Mouse (Mus musculus) kidney, embryonic 16.5 days (tissue): ENCODE results near the gene Gm14288. TPM values are rescaled to one million over a fixed set of nuclear protein-coding genes. Genes with fewer than 3 reads are reported as not detected.
"Not testable (repeated sequence)": the region's sequence is repeated elsewhere in the genome, so short reads cannot be mapped to it uniquely, and the experiment has no call there.

Source experiments
- ATAC-seq: fragments of 200-750 bp; cut with Nextera tagmentation; 2 replicates; pipeline ENCODE4 v1.8.0; 2017; ENCODE audit warnings: moderate TSS enrichment; ENCODE audit not compliant: low FRiP score, low TSS enrichment
- H3K27ac ChIP-seq: fragments of 300-500 bp; sonication (generic); 2 replicates; pipeline ENCODE4 v1.5.1; 2014; ENCODE audit warnings: low read length
- H3K27me3 ChIP-seq: fragments of 300-500 bp; sonication (generic); 2 replicates; pipeline ENCODE4 v1.6.1; 2014; ENCODE audit warnings: low read length, control low read depth, mixed read lengths; ENCODE audit not compliant: insufficient read depth
- H3K36me3 ChIP-seq: fragments of 300-500 bp; sonication (generic); 2 replicates; pipeline ENCODE4 v1.6.1; 2014; ENCODE audit warnings: low read length, control low read depth, mixed read lengths; ENCODE audit not compliant: insufficient read depth
- H3K4me1 ChIP-seq: fragments of 300-500 bp; sonication (generic); 2 replicates; pipeline ENCODE4 v1.6.1; 2014; ENCODE audit warnings: low read length, control low read depth, mixed read lengths; ENCODE audit not compliant: insufficient read depth
- H3K4me2 ChIP-seq: fragments of 300-500 bp; sonication (generic); replicated peaks from 2 replicates; pipeline ENCODE4 v1.6.1; 2014; ENCODE audit warnings: low read depth, low read length
- H3K4me3 ChIP-seq: fragments of 300-500 bp; sonication (generic); 2 replicates; pipeline ENCODE4 v1.5.1; 2014; ENCODE audit warnings: mild to moderate bottlenecking, low read length
- H3K9ac ChIP-seq: fragments of 300-500 bp; sonication (generic); replicated peaks from 2 replicates; pipeline ENCODE4 v1.6.1; 2014; ENCODE audit warnings: low read length
- H3K9me3 ChIP-seq: fragments of 300-500 bp; sonication (generic); 2 replicates; pipeline ENCODE4 v1.6.1; 2016; ENCODE audit warnings: low read length, control low read depth
- WGBS: fragments of 180-500 bp; shearing (Covaris S2); extraction: QIAGEN DNeasy Blood & Tissue Kit; methylation state at CpG from one replicate; pipeline ENCODE4 v1.1.7; 2014; 5-methylcytosine and 5-hydroxymethylcytosine counted together
- polyA plus RNA-seq: library from polyadenylated mRNA; unstranded; fragments of >200 nt; fragmentation: Nextera tagmentation; extraction: Ambion mirVana; gene quantifications from 2 replicates; pipeline ENCODE4 v1.2.1, GENCODE M21; 2015

The Gm14288 gene
- 1.3 and 2.0 TPM in 2 replicates for polyA plus RNA-seq

DNA sequence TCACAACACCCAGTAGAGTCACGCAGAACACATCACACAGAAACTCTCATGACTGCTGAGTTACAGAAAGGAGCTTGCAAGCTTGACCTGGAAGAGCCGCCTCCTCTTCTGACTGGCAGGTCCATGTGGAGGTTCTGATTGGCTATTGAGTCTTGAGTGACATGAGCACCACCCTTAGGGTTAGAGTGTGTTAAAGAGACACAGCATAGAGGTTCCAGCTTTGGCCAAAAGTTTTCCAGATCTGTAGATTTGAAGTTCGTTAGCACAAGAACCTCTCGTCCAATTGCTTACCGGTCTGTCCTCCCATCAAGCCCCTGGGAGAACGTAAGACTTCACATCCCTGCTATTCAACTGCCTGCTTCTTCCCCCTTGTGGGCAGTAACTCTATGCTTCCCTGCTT, at the start of gene Gm14288:
Gene Gm14288, minus strand, starts transcription at position 101 of the 400 bp plus-strand sequence.
- H3K27ac ChIP-seq, H3K36me3 ChIP-seq, H3K4me1 ChIP-seq, H3K9me3 ChIP-seq, ATAC-seq, H3K4me3 ChIP-seq, H3K9ac ChIP-seq, H3K4me2 ChIP-seq, H3K27me3 ChIP-seq: not testable (repeated sequence)
- WGBS: no CpG with 5 or more reads among the region's 6 CpGs

DNA sequence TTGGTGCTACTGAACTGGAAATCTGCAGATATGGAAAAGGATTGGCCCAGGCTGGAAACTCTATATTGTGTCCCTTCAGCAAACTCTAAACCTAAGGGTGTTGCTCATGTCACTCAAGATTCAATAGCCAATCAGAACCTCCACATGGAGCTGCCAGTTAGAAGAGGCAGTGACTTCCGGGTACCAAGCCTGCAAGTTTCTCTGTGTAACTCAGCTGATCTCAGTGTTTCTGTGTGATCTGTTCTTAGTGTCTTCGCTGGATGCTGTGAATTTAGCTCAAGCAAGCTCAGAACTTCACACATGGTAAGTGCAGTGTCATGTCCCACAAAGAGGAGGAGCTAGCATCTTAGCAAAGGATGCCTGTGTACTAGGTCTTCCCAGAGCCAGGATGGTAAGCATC, 59.7 kb downstream of the Gm14288 start, which contains the start of gene Gm2007:
Gene Gm2007, plus strand, starts transcription at position 301 of the 400 bp plus-strand sequence.
- not testable (repeated sequence) for ATAC-seq, H3K9ac ChIP-seq, H3K4me2 ChIP-seq, H3K4me1 ChIP-seq, H3K36me3 ChIP-seq, H3K4me3 ChIP-seq, H3K9me3 ChIP-seq, H3K27ac ChIP-seq, H3K27me3 ChIP-seq
- WGBS: no CpG with 5 or more reads among the region's 2 CpGs

Other genes with a start within 250 kb of the Gm14288 start
- not detected in 2 replicates for gene Gm11007, start 157.1 kb downstream of the Gm14288 start, polyA plus RNA-seq
- 17.9 and 20.1 TPM in 2 replicates for gene Zfp969, start 97.4 kb downstream of the Gm14288 start, polyA plus RNA-seq
- not detected in 2 replicates for gene Gm2007, start 59.6 kb downstream of the Gm14288 start, polyA plus RNA-seq
- 19.4 and 23.2 TPM in 2 replicates for gene Gm6710, start 68.1 kb upstream of the Gm14288 start, polyA plus RNA-seq
- 4.5 TPM in 2 replicates for gene Zfp966, start 130.0 kb upstream of the Gm14288 start, polyA plus RNA-seq
- 22.9 and 31.4 TPM in 2 replicates for gene Gm2026, start 164.2 kb upstream of the Gm14288 start, polyA plus RNA-seq